Mouse (Mus musculus) urinary bladder, postnatal 36 days (tissue): Measurements from ENCODE around the gene Eif2b1.
"Not testable (repeated sequence)": the region's sequence is repeated elsewhere in the genome, so short reads cannot be mapped to it uniquely, and the experiment has no call there.

Experiments
- DNase-seq, 2 experiments: peaks; one replicate each; pipeline ENCODE4 v3.0.0; 2022; ENCODE audit warnings: low spot score in 2 of 2, mixed read lengths in 1 of 2

Eif2b1 gene

GRCm38 (mm10) chr5:124550737-124551136, 28.2 kb downstream of the Eif2b1 start:
- not testable (repeated sequence) for DNase-seq

- DNase-seq: no peak
Observed at GRCm38 (mm10) chr5:124541602-124541973, 37.3 kb downstream of the Eif2b1 start.

- DNase-seq: peak; percentile 63 to 81
Observed at GRCm38 (mm10) chr5:124540905-124541601, 37.9 kb downstream of the Eif2b1 start.

- DNase-seq: peak; percentile 94 to 96
Observed at GRCm38 (mm10) chr5:124540383-124540786, 38.5 kb downstream of the Eif2b1 start, which contains the start of gene Tmed2. TSS of gene Tmed2 (plus strand) at chr5:124540695.

GRCm38 (mm10) chr5:124539905-124540304, 39.0 kb downstream of the Eif2b1 start:
- no peak for DNase-seq

GRCm38 (mm10) chr5:124538813-124539792, 39.8 kb downstream of the Eif2b1 start:
- DNase-seq: peak; percentile 26 to 42

GRCm38 (mm10) chr5:124536776-124537175, 42.2 kb downstream of the Eif2b1 start:
- peak; percentile 23 to 52 for DNase-seq

- no peak for DNase-seq
Observed at GRCm38 (mm10) chr5:124535016-124535415, 43.9 kb downstream of the Eif2b1 start.

- no peak for DNase-seq
Observed at GRCm38 (mm10) chr5:124532451-124532850, 46.5 kb downstream of the Eif2b1 start.

GRCm38 (mm10) chr5:124531583-124531930, 47.4 kb downstream of the Eif2b1 start:
- DNase-seq: no peak

- peak; percentile 73 to 74 for DNase-seq
Observed at GRCm38 (mm10) chr5:124530655-124531582, 48.0 kb downstream of the Eif2b1 start, which contains the start of gene Rilpl1. TSS of gene Rilpl1 (minus strand) at chr5:124531391.

GRCm38 (mm10) chr5:124529697-124530096, 49.2 kb downstream of the Eif2b1 start:
- no peak for DNase-seq

- no peak for DNase-seq
Observed at GRCm38 (mm10) chr5:124529191-124529651, 49.7 kb downstream of the Eif2b1 start.

- no peak for DNase-seq
Observed at GRCm38 (mm10) chr5:124528791-124529190, 50.1 kb downstream of the Eif2b1 start.

GRCm38 (mm10) chr5:124528351-124528750, 50.6 kb downstream of the Eif2b1 start:
- DNase-seq: no peak

- no peak for DNase-seq
Observed at GRCm38 (mm10) chr5:124524943-124525342, 54.0 kb downstream of the Eif2b1 start.

- DNase-seq: no peak
Observed at GRCm38 (mm10) chr5:124523032-124523431, 55.9 kb downstream of the Eif2b1 start.

GRCm38 (mm10) chr5:124521588-124521987, 57.3 kb downstream of the Eif2b1 start:
- DNase-seq: no peak
